Mouse (Mus musculus): Measurements from ENCODE around the gene Hgfac.

Gene Hgfac

GRCm38 (mm10) chr5:35041268-35041829 lies at the start of gene Hgfac:
TSS of gene Hgfac (plus strand) at chr5:35041509.
- DNase-seq (ENCODE audit: low spot score): no peak

GRCm38 (mm10) chr5:34998754-34999153 lies 42.6 kb upstream of the Hgfac start:
- no peak for DNase-seq (ENCODE audit: low spot score)

- no peak for DNase-seq (ENCODE audit: low spot score)
These were observed 42.0 kb upstream of the Hgfac start for GRCm38 (mm10) chr5:34999281-34999680.

GRCm38 (mm10) chr5:35000323-35000722 lies 41.0 kb upstream of the Hgfac start:
- no peak for DNase-seq (ENCODE audit: low spot score)

GRCm38 (mm10) chr5:35001144-35001543 lies 40.2 kb upstream of the Hgfac start:
- no peak for DNase-seq (ENCODE audit: low spot score)

- no peak for DNase-seq (ENCODE audit: low spot score)
These were observed 37.6 kb upstream of the Hgfac start for GRCm38 (mm10) chr5:35003611-35004162.

- no peak for DNase-seq (ENCODE audit: low spot score)
These were observed 36.5 kb upstream of the Hgfac start for GRCm38 (mm10) chr5:35004769-35005168.

- DNase-seq (ENCODE audit: low spot score): no peak
These were observed 35.6 kb upstream of the Hgfac start for GRCm38 (mm10) chr5:35005659-35006058.

- DNase-seq (ENCODE audit: low spot score): no peak
These were observed 34.7 kb upstream of the Hgfac start for GRCm38 (mm10) chr5:35006599-35006998.

GRCm38 (mm10) chr5:35009163-35009562 lies 32.1 kb upstream of the Hgfac start:
- no peak for DNase-seq (ENCODE audit: low spot score)

GRCm38 (mm10) chr5:35010656-35011055 lies 30.7 kb upstream of the Hgfac start:
- no peak for DNase-seq (ENCODE audit: low spot score)

GRCm38 (mm10) chr5:35011156-35011923 lies 30.0 kb upstream of the Hgfac start:
- DNase-seq (ENCODE audit: low spot score): no peak

GRCm38 (mm10) chr5:35014036-35014435 lies 27.3 kb upstream of the Hgfac start:
- no peak for DNase-seq (ENCODE audit: low spot score)

- no peak for DNase-seq (ENCODE audit: low spot score)
These were observed 21.5 kb upstream of the Hgfac start for GRCm38 (mm10) chr5:35019673-35020300.

GRCm38 (mm10) chr5:35020410-35021241 lies 20.7 kb upstream of the Hgfac start:
- no peak for DNase-seq (ENCODE audit: low spot score)

GRCm38 (mm10) chr5:35024975-35025374 lies 16.3 kb upstream of the Hgfac start:
- DNase-seq (ENCODE audit: low spot score): peak; percentile 77

GRCm38 (mm10) chr5:35029303-35029702 lies 12.0 kb upstream of the Hgfac start:
- no peak for DNase-seq (ENCODE audit: low spot score)

GRCm38 (mm10) chr5:35029755-35030154 lies 11.6 kb upstream of the Hgfac start:
- DNase-seq (ENCODE audit: low spot score): no peak

- no peak for DNase-seq (ENCODE audit: low spot score)
These were observed 8.2 kb upstream of the Hgfac start for GRCm38 (mm10) chr5:35033068-35033467.

GRCm38 (mm10) chr5:35033619-35034018 lies 7.7 kb upstream of the Hgfac start:
- DNase-seq (ENCODE audit: low spot score): no peak

GRCm38 (mm10) chr5:35035141-35035540 lies 6.2 kb upstream of the Hgfac start:
- DNase-seq (ENCODE audit: low spot score): no peak

GRCm38 (mm10) chr5:35035795-35036194 lies 5.5 kb upstream of the Hgfac start:
- no peak for DNase-seq (ENCODE audit: low spot score)
